In genomic region chr1:186930160-186930887, GRCm38 (mm10) we compare ENCODE assay signal across 27 mouse cellular contexts. TPM values are rescaled to one million over a fixed set of nuclear protein-coding genes. Genes with fewer than 3 reads are reported as not detected.
DNase-seq lines count a peak whose midpoint lies in the region; ATAC-seq and TF ChIP-seq lines count a peak whose summit lies in the region.
"Had no signal": no experiment of that assay in that cellular context is flagged by ENCODE, and none has a peak within 500 bp of the region (broad histone marks: within the 10 kb centered on the region; RNA-seq: fewer than 3 reads in every experiment).

No protein-coding gene starts in this region.

- H3K4me1 ChIP-seq in liver, postnatal 0 days (ENCODE audit: insufficient read depth) = no peaks in the 10 kb centered on the region
- no peaks in the 10 kb centered on the region for H3K4me1 ChIP-seq in liver, embryonic 11.5 days (replicated peaks; ENCODE audit: control insufficient read depth, insufficient read depth, low read length)
- H3K4me1 ChIP-seq: liver, embryonic 15.5 days had no signal

- no peaks in the 10 kb centered on the region for H3K27me3 ChIP-seq in liver, postnatal 0 days (ENCODE audit: insufficient read depth, low read length)
- H3K27me3 ChIP-seq in liver, embryonic 11.5 days (replicated peaks; ENCODE audit: control insufficient read depth, insufficient read depth, low read length) = no peaks in the 10 kb centered on the region
- H3K27me3 ChIP-seq: heart, embryonic 15.5 days; limb, embryonic 13.5 days; liver, embryonic 15.5 days had no signal

- TF ChIP-seq CTCF in liver, postnatal 0 days (IDR thresholded peaks at IDR 0.05; ENCODE audit: low read depth) = no peak
- no peak for TF ChIP-seq CTCF in layer of hippocampus, adult 2 months (conservative IDR thresholded peaks at IDR 0.05)

- H3K9me3 ChIP-seq in liver, postnatal 0 days (ENCODE audit: low read length) = no peaks in the 10 kb centered on the region
- H3K9me3 ChIP-seq in liver, embryonic 11.5 days (ENCODE audit: control insufficient read depth, low read length) = no peaks in the 10 kb centered on the region
- H3K9me3 ChIP-seq: embryonic facial prominence, embryonic 10.5 days; heart, embryonic 15.5 days; hindbrain, embryonic 13.5 days; limb, embryonic 13.5 days; liver, embryonic 15.5 days; midbrain, embryonic 10.5 days had no signal

- 68% methylated on average over 13 of the region's 13 CpGs for WGBS in liver, postnatal 0 days (ENCODE audit: insufficient replicate concordance)
- 75% methylated on average over 13 of the region's 13 CpGs for WGBS in liver, embryonic 11.5 days

- no peak overlapping the region for H3K9ac ChIP-seq in liver, postnatal 0 days (replicated peaks)
- no peak overlapping the region for H3K9ac ChIP-seq in liver, embryonic 11.5 days (ENCODE audit: low read depth, low read length)
- H3K9ac ChIP-seq: forebrain, postnatal 0 days; heart, embryonic 15.5 days; hindbrain, embryonic 13.5 days; limb, embryonic 13.5 days; liver, embryonic 15.5 days had no signal

- no peak overlapping the region for H3K4me2 ChIP-seq in liver, postnatal 0 days (ENCODE audit: low read depth, low read length)
- H3K4me2 ChIP-seq in liver, embryonic 11.5 days = no peak overlapping the region
- H3K4me2 ChIP-seq: heart, embryonic 15.5 days; hindbrain, embryonic 13.5 days; limb, embryonic 13.5 days; liver, embryonic 15.5 days had no signal

- H3K4me3 ChIP-seq in liver, postnatal 0 days (ENCODE audit: low read depth, low read length) = no peak overlapping the region
- no peak overlapping the region for H3K4me3 ChIP-seq in liver, embryonic 11.5 days (ENCODE audit: low read depth, low read length)
- no peak overlapping the region for H3K4me3 ChIP-seq in layer of hippocampus, adult 2 months
- H3K4me3 ChIP-seq: embryonic facial prominence, embryonic 10.5 days; heart, adult 2 months; heart, embryonic 15.5 days; hindbrain, embryonic 13.5 days; limb, embryonic 13.5 days; liver, embryonic 15.5 days; midbrain, embryonic 10.5 days had no signal

- peak; percentile 91 for ATAC-seq in liver, postnatal 0 days
- no peak for ATAC-seq in liver, embryonic 11.5 days (replicated peaks; ENCODE audit: low FRiP score)
- ATAC-seq: CD4-positive, CD25-positive, alpha-beta regulatory T cell, adult 4 months; forebrain, postnatal 0 days had no signal

- TF ChIP-seq EP300 in liver, postnatal 0 days (IDR thresholded peaks at IDR 0.05; ENCODE audit: low read depth) = no peak

- H3K36me3 ChIP-seq in liver, postnatal 0 days (replicated peaks; ENCODE audit: insufficient read depth, low read length) = no peaks in the 10 kb centered on the region
- no peaks in the 10 kb centered on the region for H3K36me3 ChIP-seq in liver, embryonic 11.5 days (ENCODE audit: control insufficient read depth, insufficient read depth, low read length)
- H3K36me3 ChIP-seq: embryonic facial prominence, embryonic 10.5 days; heart, embryonic 15.5 days; hindbrain, embryonic 13.5 days; limb, embryonic 13.5 days; liver, embryonic 15.5 days; midbrain, embryonic 10.5 days had no signal

- peak; percentile 55 to 62 for DNase-seq in cerebellum, postnatal 10 days
- no peak for DNase-seq in cerebellum, adult 9-11 months
- peak; percentile 24 for DNase-seq in liver, postnatal 0 days
- DNase-seq in liver, embryonic 11.5 days (ENCODE audit: low spot score) = no peak
- DNase-seq in adrenal gland, adult 2 months = peak; percentile 82
- DNase-seq in fibroblast of lung, adult 2 months (ENCODE audit: low read depth) = peak; percentile 12
- no peak for DNase-seq in layer of hippocampus, adult 2 months (ENCODE audit: low spot score in 2 of 2)
- DNase-seq in layer of hippocampus, adult 8-10 months (ENCODE audit: low spot score in 2 of 2) = no peak
- DNase-seq: cerebellum, adult 11-12 months; forebrain, postnatal 0 days; gastrocnemius, postnatal 25 days; heart, adult 2 months; heart, postnatal 36 days; kidney, adult 8-10 months; kidney, postnatal 14 days; layer of hippocampus, postnatal 36 days had no signal

- H3K27ac ChIP-seq in liver, postnatal 0 days (ENCODE audit: low read depth) = no peak overlapping the region
- H3K27ac ChIP-seq in liver, embryonic 11.5 days (ENCODE audit: low read depth, low read length) = no peak overlapping the region
- no peak overlapping the region for H3K27ac ChIP-seq in layer of hippocampus, adult 2 months
- H3K27ac ChIP-seq: embryonic facial prominence, embryonic 10.5 days; heart, adult 2 months; heart, embryonic 15.5 days; hindbrain, embryonic 13.5 days; limb, embryonic 13.5 days; liver, embryonic 15.5 days; midbrain, embryonic 10.5 days had no signal

RNA-seq across cellular contexts. Expression of gene D1Pas1, which starts 36.9 kb away (rescaled TPM):
- not detected in 2 replicates for polyA plus RNA-seq in liver, postnatal 0 days (2015; fragmentation: Nextera tagmentation; extraction: Ambion mirVana)
- polyA plus RNA-seq in liver, embryonic 11.5 days (2014; fragmentation: Nextera tagmentation; extraction: Ambion mirVana) = 0.09 and 0.11 TPM in 2 replicates
- under 1 TPM in 1 of 2 experiments, not detected in 1; 0.09 TPM for total RNA-seq in adrenal gland, adult 2 months (2021)
- not detected in 2 replicates for polyA plus RNA-seq in adrenal gland, adult 2 months (2012; rRNA removed)
- under 1 TPM in 1 of 2 experiments, not detected in 1; 0.10 TPM for total RNA-seq in layer of hippocampus, adult 2 months (2021)
- not detected for total RNA-seq in layer of hippocampus, adult 8-10 months (2022)
- total RNA-seq: forebrain, postnatal 0 days; gastrocnemius, postnatal 25 days; heart, postnatal 36 days; layer of hippocampus, adult 18-20 months; layer of hippocampus, postnatal 36 days had no signal
- polyA plus RNA-seq: CD4-positive, CD25-positive, alpha-beta regulatory T cell, adult 4 months; forebrain, embryonic 11.5 days; heart, adult 2 months; liver, embryonic 15.5 days; neural tube, embryonic 11.5 days; thymus, postnatal 0 days had no signal

Comparison
In these comparisons a context has a peak if more than half of its experiments do, and no peak if none do; other contexts are left out.
1. DNase-seq: peak in cerebellum, postnatal 10 days (2 of 2), liver, postnatal 0 days (single experiment), adrenal gland, adult 2 months (single experiment) and fibroblast of lung, adult 2 months (single experiment); none in cerebellum, adult 9-11 months (single experiment), liver, embryonic 11.5 days (single experiment), layer of hippocampus, adult 2 months (0 of 2) and layer of hippocampus, adult 8-10 months (0 of 2).